Mouse (Mus musculus) heart, postnatal 0 days (tissue): ENCODE measurements around the gene Wdr46.

ENCODE experiments used
- CTCF ChIP-seq: IDR thresholded peaks from 2 replicates; pipeline ENCODE4 v1.5.1; 2016; ENCODE audit warnings: antibody characterized with exemption, control low read depth, low read depth
- EP300 ChIP-seq: IDR thresholded peaks from 2 replicates; pipeline ENCODE4 v1.6.1; 2016; ENCODE audit warnings: antibody characterized with exemption, low read depth

DNA sequence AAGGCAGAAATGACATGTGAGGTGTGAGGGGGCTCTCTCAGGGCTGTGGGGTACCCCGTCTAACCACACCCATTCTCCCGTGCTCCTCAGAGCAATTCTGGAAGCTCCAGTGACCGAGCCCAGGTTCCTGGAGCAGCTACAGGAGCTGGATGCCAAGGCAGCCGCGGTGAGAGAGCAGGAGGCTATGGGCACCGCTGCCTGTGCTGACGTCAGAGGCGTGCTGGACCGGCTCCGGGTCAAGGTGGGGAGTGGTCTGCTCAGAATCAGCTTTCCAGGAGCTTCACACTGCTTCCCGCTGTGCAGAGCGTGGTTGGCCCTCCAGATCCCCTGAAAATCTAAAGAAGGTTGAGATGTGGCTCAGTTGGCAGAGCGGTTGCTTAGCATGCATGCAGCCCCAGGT, 18.7 kb downstream of the Wdr46 start:
- TF ChIP-seq CTCF (no peak), EP300 (no peak)
